Mouse (Mus musculus): ENCODE data around the gene Oasl1.

DNA sequence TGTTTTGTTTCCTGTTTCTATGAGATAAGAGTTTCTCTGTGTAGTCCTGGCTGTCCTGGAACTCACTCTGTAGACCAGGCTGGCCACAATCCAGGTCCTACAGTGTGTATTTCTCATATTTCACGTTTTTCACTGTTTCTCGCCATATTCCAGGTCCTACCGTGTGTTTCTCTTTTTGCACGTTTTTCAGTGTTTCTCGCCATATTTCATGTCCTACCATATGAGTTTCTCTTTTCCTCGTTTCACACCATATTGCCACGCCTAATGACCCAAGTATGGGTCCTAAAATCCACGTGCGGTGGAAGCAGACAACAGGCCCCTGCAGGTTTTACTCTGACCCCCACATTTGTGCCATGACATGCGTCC, 691 bp upstream of the Oasl1 start:
- TF ChIP-seq POLR2A (IDR thresholded peaks at IDR 0.05; ENCODE audit: borderline replicate concordance, extremely low read depth, low read depth, low read length) = no peak
- TF ChIP-seq CTCF (IDR thresholded peaks at IDR 0.05; ENCODE audit: insufficient read depth, low read length) = no peak

Measured in lung, adult 2 months (tissue).